Mouse (Mus musculus): ENCODE measurements around the gene Ptdss2.

Ptdss2 gene

DNA sequence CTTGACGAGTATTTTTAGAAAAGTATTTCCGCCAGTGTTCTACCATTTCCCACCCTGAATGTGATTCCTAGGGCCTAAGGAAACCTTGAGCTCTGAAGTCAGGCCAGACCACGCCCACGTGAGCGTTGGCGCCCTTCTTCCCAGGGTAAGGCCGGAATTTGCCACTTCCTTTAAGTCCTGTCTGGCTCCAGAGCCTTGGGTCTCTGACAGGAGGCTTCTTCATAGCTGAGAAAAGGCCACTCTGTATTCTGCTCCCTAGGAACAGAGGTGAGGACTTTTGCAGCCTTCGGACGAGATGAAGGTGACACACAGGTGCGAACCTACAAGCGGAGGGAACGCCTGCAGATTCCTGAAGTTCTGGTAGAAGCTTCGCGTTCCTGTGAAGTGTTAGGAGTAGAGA is at the start of gene Ptdss2:
Ptdss2 (plus strand) TSS at position 138 of the 400 bp plus-strand sequence.
- DNase-seq (ENCODE audit: low spot score in 2 of 2) = no peak

DNA sequence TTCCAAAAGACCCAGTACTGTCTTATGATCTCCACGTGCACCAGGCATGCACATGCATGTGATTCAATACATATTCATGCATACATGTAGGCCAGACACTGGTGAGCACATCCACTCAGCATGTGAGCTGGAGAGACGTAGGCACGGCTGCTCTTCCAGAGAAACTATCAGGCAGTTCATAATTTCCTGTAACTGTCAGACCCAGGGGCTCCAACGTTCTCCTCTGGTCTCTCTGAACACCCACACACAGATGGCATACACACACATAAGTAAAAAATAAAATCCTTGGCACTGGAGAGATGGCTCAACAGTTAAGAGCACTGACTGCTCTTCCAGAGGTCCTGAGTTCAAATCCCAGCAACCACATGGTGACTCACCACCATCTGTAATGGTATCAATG is 48.4 kb upstream of the Ptdss2 start:
- no peak for DNase-seq (ENCODE audit: low spot score in 2 of 2)

DNA sequence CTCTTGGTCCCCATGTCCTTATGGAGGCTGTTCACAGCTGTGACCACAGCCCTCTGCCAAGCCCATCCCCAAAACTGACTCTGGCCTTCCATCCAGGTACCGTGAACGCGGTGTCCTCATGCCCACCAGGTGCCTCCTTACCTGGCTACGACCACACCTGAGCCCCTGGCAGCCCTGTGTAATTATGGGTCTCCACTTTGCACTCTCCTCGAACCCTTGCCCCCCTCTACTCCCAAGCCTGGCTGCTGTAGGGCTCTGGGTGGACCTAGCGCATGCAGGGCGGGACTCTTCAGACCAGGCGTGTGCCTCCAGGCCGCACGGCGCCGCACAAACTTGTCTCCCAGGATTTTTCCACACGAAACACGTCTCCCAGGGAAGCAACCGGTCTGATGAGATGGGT is 44.3 kb upstream of the Ptdss2 start, which contains the start of gene Pkp3:
Pkp3 (plus strand) TSS at position 378 of the 400 bp plus-strand sequence.
- DNase-seq (ENCODE audit: low spot score in 2 of 2) = no peak

DNA sequence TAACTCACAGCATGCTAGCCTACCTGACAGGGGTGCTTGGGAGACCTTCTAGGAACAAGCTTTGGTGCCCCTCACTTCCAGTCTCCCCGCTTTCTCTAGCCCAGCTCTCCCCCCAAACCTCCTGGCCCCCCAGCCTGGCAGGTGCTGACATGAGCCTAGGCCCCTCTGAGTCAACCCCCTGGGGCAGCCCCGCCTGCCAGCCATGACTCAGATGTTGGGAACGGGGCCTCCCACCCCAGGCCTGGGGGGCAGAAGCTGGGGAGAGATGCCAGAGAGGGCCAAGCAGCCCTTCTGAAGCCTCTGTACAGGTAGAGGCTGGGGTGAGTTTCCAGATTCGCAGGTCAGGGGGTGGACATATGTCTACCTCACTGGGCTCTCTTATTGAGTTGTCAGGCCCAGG is 43.3 kb upstream of the Ptdss2 start:
- no peak for DNase-seq (ENCODE audit: low spot score in 2 of 2)

DNA sequence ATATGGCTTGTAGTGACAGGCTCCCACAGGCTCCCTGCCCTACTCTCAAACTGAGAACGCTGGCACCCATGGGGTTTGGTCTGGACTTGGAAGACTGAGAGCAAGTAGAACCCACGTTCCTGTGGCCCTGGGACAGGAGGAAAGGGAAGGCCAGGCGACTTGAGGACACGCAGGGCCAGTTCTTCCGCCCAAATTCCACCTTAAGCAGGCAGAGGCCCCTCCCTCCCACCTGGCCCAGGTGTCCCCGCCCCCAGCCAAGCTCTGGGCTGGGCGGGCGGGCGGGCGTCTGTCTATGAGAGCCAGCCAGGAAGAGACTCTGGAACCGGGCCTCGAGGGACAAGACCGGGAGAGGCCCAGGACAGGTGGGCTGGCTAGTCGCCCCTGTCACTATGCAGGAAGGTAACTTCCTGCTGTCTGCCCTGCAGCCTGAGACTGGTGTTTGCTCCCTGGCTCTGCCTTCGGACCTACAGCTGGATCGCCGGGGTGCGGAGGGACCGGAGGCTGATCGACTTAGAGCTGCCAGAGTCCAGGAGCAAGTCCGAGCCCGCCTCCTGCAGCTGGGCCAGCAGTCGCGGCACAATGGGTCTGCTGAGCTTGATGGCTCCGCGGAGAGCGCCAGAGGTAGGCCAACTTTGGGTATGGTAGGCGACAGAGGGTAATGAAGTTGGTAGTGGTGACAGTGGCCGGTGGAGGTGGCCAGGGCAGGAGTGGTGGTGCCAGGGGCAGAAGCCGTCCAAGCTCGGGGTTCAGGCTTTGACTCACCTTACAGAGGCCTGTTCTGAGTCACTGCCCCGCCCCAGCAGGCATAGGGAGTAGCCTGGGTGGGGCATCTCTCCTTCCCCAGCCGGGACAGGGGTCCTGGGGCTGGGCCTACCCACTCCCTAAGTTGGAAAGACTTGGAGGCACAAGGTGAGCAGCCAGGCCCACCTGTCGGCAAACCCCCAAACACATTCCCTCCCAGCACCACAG is 42.4 kb upstream of the Ptdss2 start:
- no peak for DNase-seq (ENCODE audit: low spot score in 2 of 2)

DNA sequence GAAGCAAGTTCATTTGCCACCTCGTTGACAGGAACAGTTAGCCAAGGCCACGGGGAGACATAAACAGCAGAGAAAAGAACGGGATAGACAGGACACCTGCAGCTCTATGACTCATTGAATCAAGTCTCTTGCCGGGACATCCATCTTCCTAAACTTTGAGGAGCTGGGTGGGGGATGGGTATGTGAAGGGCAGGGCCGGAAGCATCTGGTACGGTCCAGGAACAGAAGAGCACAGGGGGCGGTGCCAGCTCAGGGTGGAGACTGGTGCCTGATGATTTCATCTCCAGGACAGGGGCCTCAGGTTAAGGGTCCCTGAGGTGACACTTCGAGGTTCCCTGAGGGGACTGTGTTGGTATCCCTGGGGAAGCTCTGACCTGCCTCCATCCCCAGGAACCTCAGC is 34.3 kb upstream of the Ptdss2 start:
- DNase-seq (ENCODE audit: low spot score in 2 of 2) = peak in 1 of 2 experiments; percentile 17

DNA sequence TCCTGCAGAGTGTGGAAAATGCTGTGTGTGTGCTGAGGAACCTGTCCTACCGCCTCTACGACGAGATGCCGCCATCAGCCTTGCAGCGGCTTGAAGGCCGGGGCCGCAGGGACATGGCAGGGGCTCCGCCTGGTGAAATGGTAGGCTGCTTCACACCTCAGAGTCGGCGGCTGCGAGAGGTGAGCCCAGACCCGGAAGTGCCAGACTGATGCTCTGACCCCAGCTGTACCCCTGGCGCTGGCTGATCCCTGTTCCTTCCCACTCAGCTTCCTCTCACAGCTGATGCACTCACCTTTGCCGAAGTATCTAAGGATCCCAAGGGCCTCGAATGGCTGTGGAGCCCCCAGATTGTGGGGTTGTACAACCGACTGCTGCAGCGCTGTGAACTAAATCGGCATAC is 33.7 kb upstream of the Ptdss2 start:
- peak; percentile 41 to 56 for DNase-seq (ENCODE audit: low spot score in 2 of 2)

DNA sequence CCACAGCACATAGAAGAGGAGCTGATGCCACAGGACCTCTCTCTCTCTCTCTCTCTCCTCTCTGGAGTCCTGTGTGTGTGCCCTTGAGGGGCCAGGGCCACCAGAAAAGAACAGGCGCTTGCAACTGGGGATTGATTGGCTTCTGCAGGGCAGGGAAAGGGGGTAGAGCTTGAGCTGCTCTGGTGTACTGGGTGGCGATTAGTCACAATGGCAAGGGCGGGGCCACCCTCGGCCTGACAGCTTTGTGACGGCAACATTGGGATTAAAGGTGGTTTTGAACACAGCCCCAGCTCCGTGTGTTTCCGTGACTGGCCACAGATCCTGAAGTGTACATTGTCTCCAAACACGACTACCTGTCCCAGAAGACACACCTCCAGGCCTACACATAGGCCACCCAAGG is 32.0 kb upstream of the Ptdss2 start:
- DNase-seq (ENCODE audit: low spot score in 2 of 2) = no peak

DNA sequence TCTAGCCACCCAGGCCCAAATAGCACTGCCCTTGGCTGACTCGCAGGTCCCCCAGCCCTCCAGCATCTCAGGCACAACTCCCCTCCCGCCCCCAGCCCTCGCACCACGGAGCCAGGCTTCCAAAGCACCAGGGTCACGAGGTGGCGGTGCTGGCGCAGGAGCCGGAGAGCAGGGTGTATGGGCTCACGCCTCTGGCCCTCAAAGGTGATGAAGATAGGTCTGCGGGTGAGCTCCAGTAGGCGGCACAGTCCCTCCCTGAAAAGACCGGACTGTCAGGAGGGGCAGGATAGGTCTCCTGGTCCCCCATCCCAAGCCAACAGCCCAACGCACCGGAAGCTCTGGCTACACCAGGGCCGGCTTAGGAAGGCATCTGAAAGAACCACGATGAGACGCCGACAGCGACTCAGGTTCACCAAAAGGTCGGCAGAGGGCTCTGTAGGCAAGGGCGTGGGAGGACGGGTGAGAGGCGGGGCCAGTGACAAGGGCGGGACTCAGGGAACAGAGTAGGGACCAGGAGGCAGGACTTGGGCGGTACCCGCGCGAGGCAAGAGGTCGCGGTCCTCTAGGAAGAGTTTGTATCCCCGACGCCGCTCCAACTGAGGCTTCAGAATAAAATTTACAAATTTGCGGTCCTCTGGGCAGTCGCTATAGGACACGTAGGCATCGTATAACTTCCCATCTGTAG is 30.0 kb upstream of the Ptdss2 start:
- peak; percentile 68 to 78 for DNase-seq (ENCODE audit: low spot score in 2 of 2)

DNA sequence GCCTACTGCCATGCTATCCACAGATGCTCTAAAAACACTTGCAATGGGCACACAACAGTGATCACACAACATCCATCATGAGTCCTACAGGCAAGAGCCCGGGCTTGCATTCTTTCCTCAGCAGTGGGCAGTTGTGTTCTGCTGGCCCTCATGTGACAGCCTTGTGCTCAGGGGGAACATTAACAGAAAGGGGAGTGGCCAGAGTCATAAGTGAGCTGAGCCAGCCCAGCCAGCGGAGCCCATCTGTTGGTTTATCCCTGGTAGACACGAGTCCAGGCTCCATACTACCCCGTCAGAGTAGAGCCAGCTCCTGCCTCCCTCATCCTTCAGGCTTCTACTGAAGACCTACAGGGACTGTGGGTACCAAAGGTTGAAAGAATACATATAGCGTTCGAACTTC is 28.2 kb upstream of the Ptdss2 start:
- DNase-seq (ENCODE audit: low spot score in 2 of 2) = no peak

DNA sequence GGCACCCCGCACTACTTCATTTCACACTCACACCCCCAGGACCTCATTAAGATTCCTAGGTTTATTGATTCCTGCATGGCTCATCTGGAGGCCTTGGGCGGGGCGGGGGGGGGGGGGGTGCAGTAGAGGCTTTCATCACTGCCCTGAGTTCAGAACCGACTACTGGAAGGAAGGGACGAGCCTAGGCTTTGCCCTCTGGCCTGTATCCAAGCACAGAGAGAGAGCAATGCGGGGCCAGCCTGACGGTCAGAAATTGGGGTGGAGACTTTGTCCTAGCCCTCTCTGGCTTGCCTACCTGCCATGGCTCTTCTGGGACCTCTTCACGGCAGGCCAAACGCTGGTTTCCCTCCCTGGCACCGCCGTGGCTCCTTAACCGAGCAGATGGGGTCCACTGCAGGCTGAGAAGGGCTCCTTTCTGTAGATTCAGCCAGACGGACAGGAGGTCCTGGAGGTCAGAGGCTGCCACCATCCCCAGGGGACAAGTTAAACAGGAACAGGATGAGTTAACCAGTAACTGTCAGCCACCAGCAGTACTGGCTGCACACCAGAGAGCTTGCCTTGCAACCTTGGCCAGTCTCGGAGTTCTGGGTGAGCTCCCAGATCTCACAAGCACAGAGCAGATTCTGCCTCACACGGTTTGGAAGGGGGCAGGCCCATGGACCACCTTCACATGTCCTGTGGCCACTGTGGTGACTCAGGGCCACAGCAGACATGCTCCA is 27.5 kb upstream of the Ptdss2 start:
- no peak for DNase-seq (ENCODE audit: low spot score in 2 of 2)

DNA sequence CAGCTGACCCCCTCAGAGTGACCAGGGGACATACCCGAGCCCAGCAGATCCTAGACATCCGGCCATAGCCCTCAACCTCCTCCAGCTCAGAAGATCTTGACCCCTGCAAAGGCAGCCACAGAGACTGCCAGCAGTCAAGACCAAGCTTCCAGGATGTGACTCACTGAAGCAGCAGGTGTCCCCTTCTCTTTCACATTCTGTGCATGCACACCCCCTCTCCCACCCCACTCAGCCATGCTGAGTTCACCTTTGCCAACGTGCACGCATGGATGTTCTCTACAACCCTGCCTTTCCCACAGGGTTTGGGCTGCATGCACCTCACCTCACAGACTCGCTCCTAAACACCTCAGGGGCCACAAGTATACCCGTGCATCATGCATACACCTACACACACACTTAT is 26.2 kb upstream of the Ptdss2 start:
- DNase-seq (ENCODE audit: low spot score in 2 of 2) = peak; percentile 45 to 68

DNA sequence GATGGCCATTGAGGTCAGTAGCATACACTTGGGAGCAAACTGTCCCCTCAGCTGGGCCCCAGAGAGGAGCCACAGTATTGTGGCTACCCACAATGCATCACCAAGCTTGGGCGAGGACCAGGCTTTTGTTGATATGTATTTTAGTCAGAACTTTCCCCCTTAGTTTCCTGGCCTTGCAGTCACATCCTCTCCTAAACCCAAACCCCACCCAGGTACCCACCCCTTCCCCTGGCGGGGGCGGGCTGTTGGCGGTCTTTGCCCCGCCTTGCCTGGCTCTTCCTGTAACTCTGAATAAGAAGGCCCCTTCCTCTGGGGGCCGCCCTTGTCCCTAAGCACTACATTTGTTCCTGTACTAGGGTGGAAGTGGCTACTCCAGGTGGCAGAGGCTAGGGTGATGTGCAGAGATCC is 25.5 kb upstream of the Ptdss2 start:
- peak; percentile 87 to 88 for DNase-seq (ENCODE audit: low spot score in 2 of 2)

DNA sequence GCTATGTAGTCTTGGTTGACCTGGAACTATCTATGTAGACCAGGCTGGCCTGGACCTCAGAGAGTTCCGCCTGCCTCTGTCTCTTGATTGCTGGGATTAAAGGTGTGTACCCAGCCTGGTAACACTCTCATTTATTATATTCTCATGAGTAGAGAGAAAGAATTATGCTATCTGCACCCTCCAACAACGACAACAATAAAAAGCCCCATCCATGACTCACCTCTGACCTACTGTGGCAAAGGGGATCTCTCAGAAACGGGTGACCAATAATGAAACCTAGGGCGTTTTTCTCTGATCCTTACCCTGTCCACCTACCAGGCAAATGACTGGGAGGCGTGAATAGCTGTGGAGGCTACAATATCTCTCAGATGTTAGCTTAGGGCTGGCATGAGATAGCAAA is 25.0 kb upstream of the Ptdss2 start:
- DNase-seq (ENCODE audit: low spot score in 2 of 2) = peak; percentile 39 to 63

DNA sequence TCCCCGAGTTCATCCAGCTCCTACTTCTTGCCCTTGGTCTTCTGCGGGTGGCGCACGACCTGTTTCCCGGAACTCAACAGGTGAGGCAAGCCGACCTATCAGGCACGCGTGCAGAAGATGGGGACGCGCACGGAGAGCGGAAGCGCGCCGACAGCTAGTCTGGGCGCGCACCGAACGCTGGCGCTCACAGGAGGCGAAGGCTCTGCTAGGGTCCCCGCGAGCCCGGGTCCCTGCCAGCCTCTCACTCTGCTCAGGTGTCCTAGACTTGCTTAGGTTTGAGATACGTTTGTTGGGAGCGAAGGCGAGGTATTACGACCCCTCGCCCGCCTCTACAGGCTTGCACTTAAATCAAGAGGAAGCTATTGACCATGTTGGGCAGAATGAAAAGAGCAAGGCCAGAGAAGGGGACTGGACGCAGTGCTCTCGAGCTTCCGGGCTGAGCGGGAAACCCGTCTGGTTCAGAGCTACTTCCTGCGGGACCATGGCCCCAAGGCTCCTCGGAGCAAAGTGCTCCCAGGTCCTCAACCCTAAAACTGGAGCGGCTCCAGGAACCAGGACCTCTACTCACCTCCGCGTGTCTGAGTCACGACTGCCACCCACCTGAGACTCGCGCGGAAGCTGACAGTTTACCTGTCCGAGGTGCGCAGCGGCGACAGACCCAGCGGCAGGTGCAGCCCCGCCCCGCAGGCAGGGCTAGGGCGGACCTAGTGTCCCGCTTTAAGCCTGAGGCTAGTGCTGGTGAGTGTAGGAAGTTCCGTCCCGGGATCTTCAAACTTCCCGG is 22.1 kb upstream of the Ptdss2 start, which contains the start of gene Sigirr:
Sigirr (minus strand) TSS at position 662 of the 781 bp plus-strand sequence.
- DNase-seq (ENCODE audit: low spot score in 2 of 2) = peak; percentile 47 to 56

DNA sequence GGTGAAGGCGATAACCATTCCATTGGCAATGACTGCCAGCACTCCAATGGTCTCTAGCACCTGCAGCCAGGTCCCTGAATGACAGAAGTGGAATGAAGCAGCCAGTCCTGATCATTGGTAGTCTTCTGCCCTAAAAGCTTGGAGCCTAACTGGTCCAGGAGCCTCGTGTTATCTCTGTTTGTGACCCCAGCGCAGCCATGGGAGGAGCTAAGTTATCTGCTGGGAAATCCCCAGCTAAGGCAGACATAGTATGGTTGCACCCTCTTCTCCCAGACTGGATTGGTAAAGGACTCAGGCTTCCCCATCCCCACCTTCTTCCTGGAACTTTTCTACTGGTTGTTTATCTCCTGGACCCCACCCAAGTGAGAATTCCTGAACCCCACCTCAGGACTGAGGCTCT is 19.0 kb upstream of the Ptdss2 start:
- DNase-seq (ENCODE audit: low spot score in 2 of 2) = no peak

DNA sequence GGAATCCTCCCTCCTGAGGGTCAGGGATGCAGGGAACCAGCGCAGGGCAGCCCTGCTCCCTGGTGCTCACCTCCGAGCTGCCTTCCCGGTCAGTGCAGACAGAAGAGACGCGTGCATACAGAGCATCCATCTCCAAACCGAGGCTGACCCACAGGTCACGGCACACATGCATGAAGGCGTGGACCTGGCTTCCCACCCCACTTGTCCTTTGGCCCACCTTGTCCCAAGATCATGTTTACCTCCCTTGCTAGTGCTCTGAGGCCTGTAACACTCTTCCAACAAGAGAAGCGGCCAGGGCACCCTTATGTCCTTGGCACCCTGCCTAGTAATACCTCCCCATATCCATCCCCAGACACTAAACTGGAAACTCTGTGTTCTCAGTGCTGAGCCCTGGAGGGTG is 6.3 kb upstream of the Ptdss2 start:
- no peak for DNase-seq (ENCODE audit: low spot score in 2 of 2)

DNA sequence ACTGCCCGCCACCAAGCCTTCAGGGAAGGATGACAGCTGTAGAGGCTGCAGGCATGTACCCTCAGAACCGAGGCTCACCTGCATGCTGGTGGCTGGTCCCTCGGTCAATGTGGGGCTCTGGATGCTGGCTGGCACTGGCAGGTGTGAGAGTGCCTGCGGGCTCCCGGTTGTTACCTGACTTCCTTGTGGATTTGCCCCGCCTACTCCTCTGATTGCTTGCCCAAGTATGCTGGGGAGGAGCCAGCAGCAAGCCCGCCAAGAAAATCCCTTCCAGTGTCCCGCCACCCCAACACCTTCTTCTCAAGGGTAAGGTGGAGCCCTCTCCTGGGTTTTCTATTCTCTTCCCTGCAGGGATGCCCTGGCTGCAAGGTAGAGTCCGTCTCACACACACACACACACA is 4.5 kb upstream of the Ptdss2 start, which contains the start of gene Ano9:
Ano9 (minus strand) TSS at position 171 of the 400 bp plus-strand sequence.
- no peak for DNase-seq (ENCODE audit: low spot score in 2 of 2)

DNA sequence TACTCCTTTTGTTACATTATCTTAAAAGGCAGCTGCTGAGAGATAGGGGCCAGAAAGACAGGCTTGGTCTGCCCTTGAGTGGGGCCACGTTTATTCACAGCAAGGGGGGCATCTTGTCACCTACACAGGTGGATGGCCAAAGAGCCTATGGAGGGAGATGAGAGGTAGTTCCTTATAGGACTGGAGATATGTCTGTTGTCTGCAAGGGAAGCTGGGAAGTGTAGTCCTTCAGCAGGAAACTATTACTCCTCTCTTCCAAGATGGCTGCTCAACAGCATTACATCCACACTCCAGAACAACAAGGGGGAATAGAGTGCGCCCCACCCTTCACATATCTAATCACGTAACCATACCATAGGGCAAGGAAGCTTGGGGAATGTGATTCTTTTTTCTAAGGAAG is 2.7 kb upstream of the Ptdss2 start:
- no peak for DNase-seq (ENCODE audit: low spot score in 2 of 2)

DNA sequence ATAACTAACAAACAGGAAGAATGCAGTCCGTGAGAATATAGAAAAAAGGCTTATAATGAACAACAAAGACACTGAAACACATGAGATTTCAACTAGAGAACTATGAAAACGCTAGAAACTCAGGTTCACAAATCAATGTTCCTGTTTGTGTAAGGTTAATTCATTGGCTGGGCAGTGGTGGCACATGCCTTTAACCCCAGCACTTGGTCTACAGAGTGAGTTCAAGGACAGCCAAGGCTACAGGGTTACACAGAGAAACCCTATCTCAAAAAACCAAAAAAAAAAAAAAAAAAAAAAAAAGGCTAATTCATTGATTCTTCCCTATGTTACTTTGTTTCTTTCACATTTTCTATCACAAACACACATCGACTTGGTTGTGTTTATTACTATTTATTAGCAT is 1.6 kb upstream of the Ptdss2 start:
- no peak for DNase-seq (ENCODE audit: low spot score in 2 of 2)

DNA sequence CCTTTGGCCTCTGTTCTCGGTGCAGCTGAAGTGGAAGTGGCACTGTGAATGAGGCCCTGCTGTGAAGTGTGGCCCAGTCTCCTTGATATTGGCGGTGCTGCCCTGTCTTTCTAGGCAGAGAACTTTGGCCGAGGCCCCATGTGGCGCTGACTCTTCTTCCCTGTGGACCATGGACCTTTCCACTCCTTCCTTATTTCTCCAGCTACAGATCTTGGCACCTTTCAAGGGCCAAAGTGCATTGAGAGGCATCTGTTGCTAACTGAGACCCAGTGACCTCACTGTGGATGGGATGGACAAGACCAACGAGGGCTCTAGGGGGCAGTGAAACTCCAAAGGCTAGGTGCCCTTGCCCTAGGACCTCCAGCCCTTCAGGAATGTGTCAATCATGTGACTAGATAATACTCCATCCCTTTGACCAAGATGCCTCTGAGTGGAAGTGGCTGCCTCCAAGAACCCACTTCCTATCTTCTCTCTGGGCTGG is 1.1 kb upstream of the Ptdss2 start:
- DNase-seq (ENCODE audit: low spot score in 2 of 2) = no peak
